Comparison of ENCODE assay signal across 21 mouse cellular contexts in genomic region chr3:35893156-35893555, GRCm38 (mm10). TPM values are rescaled to one million over a fixed set of nuclear protein-coding genes. Genes with fewer than 3 reads are reported as not detected.
DNase-seq lines count a peak whose midpoint lies in the region; ATAC-seq lines count a peak whose summit lies in the region.
"Had no signal": no experiment of that assay in that cellular context is flagged by ENCODE, and none has a peak within 500 bp of the region (broad histone marks: within the 10 kb centered on the region; RNA-seq: fewer than 3 reads in every experiment).

No protein-coding gene starts in this region.

- ATAC-seq in erythroid progenitor cell, adult 5-6 weeks (replicated peaks; ENCODE audit: low FRiP score, poor library complexity, severe bottlenecking), result no peak
- ATAC-seq: forebrain, embryonic 13.5 days; forebrain, embryonic 16.5 days; intestine, postnatal 0 days had no signal

- DNase-seq in adrenal gland, postnatal 10 days, result peak; percentile 37
- no peak for DNase-seq in adrenal gland, adult 8-10 months
- DNase-seq in ES-CJ7 (ENCODE audit: low read depth, low spot score) (peak; percentile 23), R1 (ENCODE audit: low read depth, low spot score) (peak; percentile 62)
- DNase-seq in adrenal gland, postnatal 25 days, result peak; percentile 29
- DNase-seq in left cerebral cortex, adult 8-10 months (ENCODE audit: low spot score in 2 of 2), result no peak
- DNase-seq in cerebellum, adult 9-10 months, result no peak
- DNase-seq: B cell, adult 2 months; cerebellum, adult 18-20 months; cerebellum, adult 9-11 months; cerebellum, postnatal 25 days; gastrocnemius, postnatal 10 days; gastrocnemius, postnatal 36 days; heart, adult 2 months; heart, postnatal 14 days; heart, postnatal 4 days; kidney, adult 2 months had no signal

RNA-seq across cellular contexts. Expression of gene Dcun1d1, which starts 44.1 kb away (rescaled TPM):
- 10 to 100 TPM; 55.3 to 65.0 TPM for total RNA-seq in adrenal gland, postnatal 10 days (2021)
- 10 to 100 TPM; 74.5 to 85.3 (median 77.8) TPM for total RNA-seq in adrenal gland, adult 8-10 months (2022)
- 75.1 and 76.7 TPM in 2 replicates for total RNA-seq in adrenal gland, postnatal 25 days (2021)
- total RNA-seq in erythroid progenitor cell, adult 5-6 weeks (2015; ENCODE audit: low replicate concordance), result 114 and 132 TPM in 2 replicates
- 152 and 181 TPM in 2 replicates for total RNA-seq in erythroid progenitor cell, adult 5-6 weeks (2017; ENCODE audit: low replicate concordance)
- total RNA-seq in left cerebral cortex, adult 8-10 months (2022), result 10 to 100 TPM; 67.1 to 84.1 (median 77.7) TPM

Comparison
In these comparisons a context has a peak if more than half of its experiments do, and no peak if none do; other contexts are left out.
1. DNase-seq: peak in adrenal gland, postnatal 10 days (single experiment), ES-CJ7 (single experiment), R1 (single experiment) and adrenal gland, postnatal 25 days (single experiment); none in adrenal gland, adult 8-10 months (single experiment), left cerebral cortex, adult 8-10 months (0 of 2) and cerebellum, adult 9-10 months (single experiment).